Mouse (Mus musculus) kidney, postnatal 0 days (tissue): Measurements from ENCODE around the gene Tmem230. TPM values are rescaled to one million over a fixed set of nuclear protein-coding genes. Genes with fewer than 3 reads are reported as not detected.
"Not testable (repeated sequence)": the region's sequence is repeated elsewhere in the genome, so short reads cannot be mapped to it uniquely, and the experiment has no call there.

Experiments
- ATAC-seq: fragments of 200-750 bp; cut with Nextera tagmentation; replicated peaks from 2 replicates; pipeline ENCODE4 v1.8.0; 2017; ENCODE audit warnings: low read depth, moderate number of reproducible peaks, moderate TSS enrichment, moderate library complexity; ENCODE audit not compliant: low FRiP score
- DNase-seq: peaks from one replicate; pipeline ENCODE4 v3.0.0-alpha.2; 2016; ENCODE audit warnings: low spot score
- H3K27ac ChIP-seq: fragments of 300-500 bp; sonication (generic); 2 replicates; pipeline ENCODE4 v1.5.1; 2014; ENCODE audit warnings: mild to moderate bottlenecking
- H3K27me3 ChIP-seq: fragments of 300-500 bp; sonication (generic); 2 replicates; pipeline ENCODE4 v1.6.1; 2014; ENCODE audit warnings: low read length, mixed read lengths; ENCODE audit not compliant: insufficient read depth
- H3K36me3 ChIP-seq: fragments of 300-500 bp; sonication (generic); 2 replicates; pipeline ENCODE4 v1.6.1; 2014; ENCODE audit warnings: low read length, mixed read lengths; ENCODE audit not compliant: insufficient read depth
- H3K4me1 ChIP-seq: fragments of 300-500 bp; sonication (generic); replicated peaks from 2 replicates; pipeline ENCODE4 v1.6.1; 2014; ENCODE audit warnings: antibody characterized with exemption, low read length, mixed read lengths; ENCODE audit not compliant: insufficient read depth
- H3K4me2 ChIP-seq: fragments of 300-500 bp; sonication (generic); 2 replicates; pipeline ENCODE4 v1.6.1; 2014; ENCODE audit warnings: mild to moderate bottlenecking, low read length, moderate library complexity, mixed read lengths
- H3K4me3 ChIP-seq: fragments of 300-500 bp; sonication (generic); replicated peaks from 2 replicates; pipeline ENCODE4 v1.5.1; 2014; ENCODE audit warnings: low read depth, low read length
- H3K9ac ChIP-seq: fragments of 300-500 bp; sonication (generic); 2 replicates; pipeline ENCODE4 v1.6.1; 2014; ENCODE audit warnings: low read depth, low read length
- H3K9me3 ChIP-seq: fragments of 300-500 bp; sonication (generic); replicated peaks from 2 replicates; pipeline ENCODE4 v1.6.1; 2016; ENCODE audit warnings: low read length, inconsistent platforms, mixed read lengths
- CTCF ChIP-seq: IDR thresholded peaks from 2 replicates; pipeline ENCODE4 v1.5.1; 2016; ENCODE audit warnings: antibody characterized with exemption, low read depth, mild to moderate bottlenecking, moderate library complexity
- WGBS: fragments of 180-500 bp; shearing (Covaris S2); extraction: QIAGEN DNeasy Blood & Tissue Kit; methylation state at CpG from one replicate; pipeline ENCODE4 v1.1.7; 2014; 5-methylcytosine and 5-hydroxymethylcytosine counted together
- polyA plus RNA-seq: library from polyadenylated mRNA; unstranded; fragments of >200 nt; fragmentation: Nextera tagmentation; extraction: Ambion mirVana; gene quantifications from 2 replicates; pipeline ENCODE4 v1.2.1, GENCODE M21; 2015

Gene Tmem230
- polyA plus RNA-seq, 1 experiment from 2014 or later, result 49.7 TPM

DNA sequence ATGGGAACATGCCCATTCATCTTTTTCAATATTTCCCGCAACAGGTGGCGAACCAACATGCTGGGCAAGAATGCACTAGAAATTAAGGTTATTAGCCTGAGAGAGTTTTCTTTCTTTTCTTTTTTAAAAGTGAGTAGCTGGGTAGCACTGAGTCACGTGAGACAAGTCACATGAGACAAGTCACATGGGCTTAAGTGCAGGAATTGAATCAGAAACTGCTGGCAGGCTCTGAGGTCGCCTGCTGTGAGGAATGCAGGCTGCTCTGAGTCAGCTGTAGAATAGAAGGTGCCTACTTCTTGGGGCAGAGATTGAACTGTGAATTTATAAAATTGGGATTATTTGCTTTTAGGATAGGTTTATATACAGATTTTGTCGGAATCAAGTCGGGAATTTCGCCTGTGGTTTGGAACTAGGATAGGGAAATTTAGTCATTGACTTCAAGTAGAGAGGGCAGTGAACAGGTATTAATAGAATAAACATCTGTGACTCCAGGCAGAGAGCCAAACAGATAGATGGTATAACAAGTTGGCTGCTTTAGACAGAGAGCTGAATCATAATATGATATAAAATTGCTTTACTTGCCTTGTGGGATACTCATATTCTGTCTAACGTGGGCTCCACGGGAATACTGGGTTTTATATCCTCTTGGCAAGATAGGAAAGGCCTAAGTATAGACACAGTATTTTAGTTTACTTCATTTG lies 38.9 kb upstream of the Tmem230 start:
- DNase-seq (no peak), ATAC-seq (no peak)
- TF ChIP-seq CTCF, result no peak
- H3K9me3 ChIP-seq, result no peaks in the 10 kb centered on the region
- no peak overlapping the region for H3K27ac ChIP-seq
- no peaks in the 10 kb centered on the region for H3K27me3 ChIP-seq
- WGBS, result 89% methylated on average over 9 of the region's 9 CpGs
- no peak overlapping the region for H3K4me3 ChIP-seq
- H3K4me1 ChIP-seq, result peaks cover 24% of the 10 kb centered on the region
- H3K9ac ChIP-seq, result no peak overlapping the region
- H3K36me3 ChIP-seq, result no peaks in the 10 kb centered on the region
- no peak overlapping the region for H3K4me2 ChIP-seq

- H3K9me3 ChIP-seq, H3K36me3 ChIP-seq, H3K4me2 ChIP-seq, ATAC-seq, H3K27me3 ChIP-seq, DNase-seq, H3K9ac ChIP-seq, H3K4me3 ChIP-seq: not testable (repeated sequence)
- peak overlapping the region; percentile 72; the same call in 1 of the 2 replicates for H3K27ac ChIP-seq
- peaks cover 24% of the 10 kb centered on the region for H3K4me1 ChIP-seq
- 88% methylated on average over 5 of the region's 5 CpGs for whole genome bisulfite sequencing
These were observed 38.1 kb upstream of the Tmem230 start for GRCm38 (mm10) chr2:132285722-132286121.

DNA sequence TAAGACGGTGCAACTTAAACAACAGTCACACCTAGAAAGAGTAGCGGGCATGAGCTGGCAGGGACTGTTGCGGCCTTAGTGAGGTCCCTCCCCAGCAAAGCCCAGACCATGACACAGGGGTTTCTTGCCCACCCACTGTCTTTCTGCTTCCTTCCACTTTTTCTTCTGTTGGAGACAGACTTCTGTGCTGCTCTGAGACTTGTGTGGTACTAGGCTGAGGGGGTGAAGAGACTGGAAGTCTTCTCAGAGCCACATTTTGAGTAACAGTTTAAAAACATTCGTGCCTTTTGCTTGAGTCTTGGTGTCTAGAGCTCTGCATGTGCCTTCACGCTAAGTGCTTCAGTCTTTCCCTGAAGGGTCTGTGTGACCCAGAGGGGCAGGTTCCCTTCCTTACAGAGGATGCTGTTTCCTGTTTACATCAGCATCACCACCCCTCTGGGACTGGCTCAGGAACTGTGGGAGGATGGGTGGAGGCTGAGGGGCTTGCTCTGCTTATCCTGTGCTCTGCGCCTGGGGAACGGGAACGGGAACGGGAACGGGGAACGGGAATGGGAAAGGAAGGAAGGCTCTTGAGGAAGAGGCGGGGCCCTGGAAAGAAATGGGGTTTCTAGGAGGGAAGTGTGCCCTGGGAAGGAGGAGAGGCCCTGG lies 37.0 kb upstream of the Tmem230 start:
- DNase-seq (peak; percentile 86), ATAC-seq (peak; percentile 76; the same call in 1 of the 2 replicates)

GRCm38 (mm10) chr2:132283236-132284070 lies 35.8 kb upstream of the Tmem230 start:
- H3K27ac ChIP-seq, result peak overlapping the region; percentile 72

More for the DNA sequence above, 37.0 kb upstream of the Tmem230 start:
- no peaks in the 10 kb centered on the region for H3K27me3 ChIP-seq
- no peak overlapping the region for H3K4me3 ChIP-seq
- H3K36me3 ChIP-seq, result no peaks in the 10 kb centered on the region
- H3K27ac ChIP-seq, result peak overlapping the region; percentile 72
- H3K4me2 ChIP-seq, result 0 out of 2 replicates have a peak overlapping the region, but pooled peaks have one; percentile 13
- TF ChIP-seq CTCF, result no peak
- H3K9me3 ChIP-seq, result no peaks in the 10 kb centered on the region
- H3K9ac ChIP-seq, result no peak overlapping the region
- H3K4me1 ChIP-seq, result peaks cover 24% of the 10 kb centered on the region
- WGBS, result 62% methylated on average over 12 of the region's 12 CpGs

DNA sequence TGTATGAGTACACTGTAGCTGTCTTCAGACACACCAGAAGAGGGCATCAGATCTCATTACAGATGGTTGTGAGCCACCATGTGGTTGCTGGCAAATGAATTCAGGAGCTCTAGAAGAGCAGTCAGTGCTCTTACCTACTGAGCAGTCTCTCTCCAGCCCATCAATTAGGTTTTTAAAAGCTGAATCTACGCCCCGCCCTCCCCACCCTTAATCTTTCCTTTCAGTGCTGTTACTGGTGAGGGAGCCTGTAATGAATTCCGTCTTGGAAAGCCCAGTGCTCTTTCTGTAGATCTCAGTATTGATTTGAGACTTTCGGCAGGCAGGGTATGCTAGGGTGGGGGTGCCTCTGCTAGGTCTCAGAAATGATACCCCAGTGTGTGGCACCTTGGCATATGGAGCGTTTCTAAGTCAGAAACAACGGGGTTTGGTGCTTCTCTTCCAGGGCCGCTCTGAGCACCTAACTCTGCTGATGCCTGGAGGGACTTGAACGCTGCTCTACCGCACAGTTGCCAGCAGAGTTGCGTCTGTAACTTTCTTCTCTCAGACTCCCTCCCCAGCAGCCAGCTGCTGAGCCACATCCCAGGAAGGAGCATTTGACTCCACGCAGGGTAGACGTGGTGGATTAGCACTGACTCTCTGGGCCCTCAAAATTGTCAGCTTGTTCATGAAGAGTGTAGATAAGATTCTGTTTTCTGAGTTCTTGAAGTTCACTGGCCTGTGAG lies 35.0 kb upstream of the Tmem230 start:
- DNase-seq (no peak), ATAC-seq (no peak; the same call in 1 of the 2 replicates)
- H3K27ac ChIP-seq, result peak overlapping the region; percentile 72
- H3K36me3 ChIP-seq, result no peaks in the 10 kb centered on the region
- no peaks in the 10 kb centered on the region for H3K27me3 ChIP-seq
- no peak overlapping the region for H3K4me3 ChIP-seq
- no peaks in the 10 kb centered on the region for H3K9me3 ChIP-seq
- TF ChIP-seq CTCF, result no peak
- H3K9ac ChIP-seq, result no peak overlapping the region
- no peak overlapping the region for H3K4me2 ChIP-seq
- WGBS, result 44% methylated on average over 12 of the region's 12 CpGs
- H3K4me1 ChIP-seq, result peaks cover 31% of the 10 kb centered on the region

More at GRCm38 (mm10) chr2:132283236-132284070, 35.8 kb upstream of the Tmem230 start:
- Histone ChIP-seq H3K27me3 (no peaks in the 10 kb centered on the region), H3K9ac (0 out of 2 replicates have a peak overlapping the region, but pooled peaks have one; percentile 18), H3K9me3 (no peaks in the 10 kb centered on the region), H3K4me2 (no peak overlapping the region), H3K4me1 (peaks cover 29% of the 10 kb centered on the region), H3K4me3 (no peak overlapping the region), H3K36me3 (no peaks in the 10 kb centered on the region)
- 60% methylated on average over 15 of the region's 15 CpGs for WGBS
- no peak for TF ChIP-seq CTCF
- DNase-seq (no peak), ATAC-seq (no peak)
